Mouse (Mus musculus): ENCODE results near the gene Pds5b.
A peak's percentile ranks its signal among the peaks of the same experiment; 100 is the strongest.
"Not testable (repeated sequence)": the region's sequence is repeated elsewhere in the genome, so short reads cannot be mapped to it uniquely, and the experiment has no call there.

Pds5b gene

DNA sequence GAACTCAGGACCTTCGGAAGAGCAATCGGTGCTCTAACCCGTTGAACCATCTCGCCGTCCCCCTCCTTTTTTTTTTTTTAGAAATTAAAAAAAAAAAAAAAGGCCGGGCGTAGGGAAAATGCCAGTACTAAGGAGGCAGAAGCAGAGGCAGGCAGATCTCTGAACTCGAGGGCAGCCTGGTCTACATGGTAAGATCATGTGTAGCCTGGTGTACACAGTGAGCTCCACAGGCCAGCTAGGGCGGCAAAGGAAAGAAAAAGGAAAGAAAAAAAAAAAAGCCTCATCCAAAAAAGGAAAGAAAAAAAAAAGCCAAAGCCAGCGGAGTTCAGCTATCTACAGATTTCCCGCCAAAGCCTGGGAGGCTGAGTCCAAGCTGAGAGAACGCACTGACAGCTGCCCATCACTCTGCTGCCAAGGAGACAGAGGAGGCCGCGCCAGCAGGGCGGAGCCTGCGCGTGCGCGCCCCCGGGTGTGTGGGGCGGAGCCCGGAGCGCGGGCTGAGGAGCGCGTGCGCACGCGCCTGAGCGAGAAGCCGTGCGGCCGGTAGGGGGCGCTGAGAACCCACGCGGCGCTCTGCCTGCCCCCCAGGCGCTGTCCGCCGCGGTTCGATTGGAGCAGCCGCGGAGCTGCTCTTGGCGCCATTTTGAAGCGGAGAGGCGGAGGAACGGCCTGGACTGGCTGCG is at the start of gene Pds5b:
TSS of gene Pds5b (plus strand) at position 587 of the 683 bp plus-strand sequence.
- DNase-seq (ENCODE audit: low spot score), result peak; percentile 78

DNA sequence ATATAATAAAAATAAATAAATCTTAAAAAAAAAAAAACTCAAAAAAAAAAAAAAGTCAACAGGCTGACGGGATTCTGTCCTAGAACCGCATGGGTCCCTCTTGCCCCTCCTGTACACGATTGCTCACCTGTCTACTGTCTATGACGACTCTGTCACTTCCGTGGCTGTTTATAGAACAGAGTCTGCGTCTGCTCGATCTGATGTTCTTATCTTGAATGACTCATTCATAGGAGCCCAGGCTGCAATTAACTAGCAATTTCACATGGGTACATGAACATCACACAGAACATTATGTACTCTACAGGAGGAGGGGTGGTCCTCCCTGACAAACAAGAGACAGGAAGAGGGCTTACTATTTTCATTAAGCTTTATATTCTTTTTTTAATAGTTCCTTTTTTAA is 48.0 kb upstream of the Pds5b start:
- DNase-seq (ENCODE audit: low spot score), result no peak

DNA sequence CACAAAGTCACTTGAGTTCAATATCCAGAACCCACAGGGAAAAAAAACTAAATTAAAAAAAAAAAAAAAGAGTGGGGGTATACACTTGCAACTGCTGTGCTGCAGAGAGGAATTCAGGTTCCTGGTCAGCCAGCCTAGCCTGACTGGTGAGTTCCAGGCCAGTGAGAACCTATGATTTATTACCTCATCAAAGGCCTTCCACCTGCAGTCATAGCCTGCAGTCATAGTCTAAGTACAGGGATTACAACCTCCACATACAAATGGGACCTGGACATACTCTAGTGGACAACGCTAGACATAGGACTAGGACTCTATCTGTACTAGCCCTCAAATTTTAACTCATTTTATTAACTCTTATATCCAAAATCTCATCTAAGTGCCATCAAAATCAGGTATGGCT is 44.3 kb upstream of the Pds5b start:
- DNase-seq (ENCODE audit: low spot score), result no peak

DNA sequence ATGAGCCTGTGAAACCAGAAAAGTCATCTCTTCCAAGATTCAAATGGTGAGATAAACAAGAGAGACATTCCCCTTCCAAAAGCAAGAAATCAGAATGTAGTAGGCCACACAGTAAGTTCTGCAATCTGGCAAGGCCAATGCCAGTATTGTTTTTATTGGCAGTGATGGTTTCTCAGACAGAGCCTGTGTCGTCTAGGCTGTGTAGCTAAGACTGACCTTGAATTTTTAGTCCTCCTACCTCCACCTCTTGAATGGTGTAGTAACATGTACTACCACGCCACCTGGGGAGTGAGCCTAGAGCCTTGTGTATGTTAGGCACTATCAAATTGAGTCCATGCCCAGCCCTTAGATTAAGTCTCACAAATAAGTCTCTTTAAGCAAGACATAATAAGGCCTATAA is 43.8 kb upstream of the Pds5b start:
- DNase-seq (ENCODE audit: low spot score), result no peak

DNA sequence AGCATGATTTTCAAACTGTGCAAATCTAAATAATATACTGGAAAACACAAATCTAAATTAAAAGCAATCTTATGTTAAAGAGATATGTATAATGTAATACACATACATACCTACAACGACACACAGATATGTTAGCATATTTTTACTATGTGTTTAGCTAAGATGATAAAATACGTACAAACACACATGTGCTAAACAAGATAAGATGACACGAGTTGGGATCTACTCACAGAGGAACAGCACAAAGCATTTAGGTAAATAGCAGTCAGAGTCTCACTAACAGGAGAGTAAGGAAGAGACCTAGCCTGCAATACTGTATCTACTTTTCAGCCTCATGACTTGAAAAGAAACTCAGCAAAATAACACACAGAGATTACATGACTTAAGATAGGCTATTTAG is 32.1 kb upstream of the Pds5b start:
- no peak for DNase-seq (ENCODE audit: low spot score)

DNA sequence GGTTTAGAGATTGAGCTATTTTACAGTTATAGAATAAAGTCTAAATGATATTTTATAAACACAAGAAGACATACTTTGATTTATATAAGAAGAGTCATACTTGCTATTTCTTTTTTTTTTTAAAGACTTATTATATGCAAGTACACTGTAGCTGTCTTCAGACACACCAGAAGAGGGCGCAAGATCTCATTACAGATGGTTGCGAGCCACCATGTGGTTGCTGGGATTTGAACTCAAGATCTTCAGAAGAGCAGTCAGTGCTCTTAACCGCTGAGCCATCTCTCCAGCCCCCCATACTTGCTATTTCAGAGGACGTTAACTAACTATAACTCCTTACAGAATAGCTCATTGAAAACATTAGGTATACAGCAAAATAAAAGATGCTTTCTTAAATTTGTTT is 30.1 kb upstream of the Pds5b start:
- not testable (repeated sequence) for DNase-seq (ENCODE audit: low spot score)

DNA sequence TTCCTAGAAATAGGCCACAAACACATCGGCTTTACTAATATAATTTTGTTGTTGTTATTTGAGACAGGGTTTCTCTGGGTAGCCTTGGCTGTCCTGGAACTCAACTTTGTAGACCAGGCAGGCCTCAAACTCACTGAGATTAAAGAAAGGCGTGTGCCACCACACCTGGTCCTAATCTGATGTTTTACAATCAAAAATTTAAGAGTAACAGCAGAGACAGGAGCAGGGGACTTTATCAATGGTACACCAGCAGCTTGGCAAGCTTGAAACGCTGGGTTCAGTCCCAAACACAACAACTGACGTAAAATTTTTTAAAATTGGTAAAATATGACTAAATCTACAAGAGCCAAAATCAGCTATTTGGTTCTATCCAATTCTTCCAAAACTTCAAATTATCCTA is 28.6 kb upstream of the Pds5b start:
- DNase-seq (ENCODE audit: low spot score), result no peak

DNA sequence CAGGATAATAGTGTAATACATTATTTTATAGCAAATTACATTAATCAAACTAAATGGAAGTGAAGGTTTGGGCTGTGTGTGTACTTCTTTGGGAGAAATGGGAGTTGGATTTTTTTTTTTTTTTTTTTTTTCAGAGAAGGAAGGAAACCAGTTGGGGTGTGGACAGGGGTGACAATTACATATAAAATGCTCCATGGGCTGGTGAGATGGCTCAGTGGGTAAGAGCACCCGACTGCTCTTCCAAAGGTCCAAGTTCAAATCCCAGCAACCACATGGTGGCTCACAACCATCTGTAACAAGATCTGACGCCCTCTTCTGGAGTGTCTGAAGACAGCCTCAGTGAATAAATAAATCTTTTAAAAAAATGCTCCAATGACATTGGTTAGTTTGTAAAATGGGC is 21.0 kb upstream of the Pds5b start:
- DNase-seq (ENCODE audit: low spot score), result no peak

DNA sequence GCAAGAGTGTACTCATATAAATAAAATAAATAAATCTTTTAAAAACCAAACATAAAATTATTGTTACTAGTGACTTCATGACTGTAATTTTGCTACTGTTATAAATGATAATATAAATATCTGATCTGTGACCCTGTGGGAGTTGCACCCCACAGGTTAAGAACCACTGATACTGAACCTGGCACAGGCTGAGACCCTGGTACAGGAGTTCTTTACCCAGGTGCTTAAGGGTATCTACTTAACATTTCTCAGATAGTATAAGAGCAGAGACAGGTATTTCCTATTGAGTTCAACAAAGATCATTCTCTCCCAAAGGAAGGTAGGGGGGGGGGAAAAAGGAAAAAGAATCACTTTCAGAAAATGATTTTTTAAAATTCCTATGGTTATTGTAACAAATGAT is 19.0 kb upstream of the Pds5b start:
- no peak for DNase-seq (ENCODE audit: low spot score)

DNA sequence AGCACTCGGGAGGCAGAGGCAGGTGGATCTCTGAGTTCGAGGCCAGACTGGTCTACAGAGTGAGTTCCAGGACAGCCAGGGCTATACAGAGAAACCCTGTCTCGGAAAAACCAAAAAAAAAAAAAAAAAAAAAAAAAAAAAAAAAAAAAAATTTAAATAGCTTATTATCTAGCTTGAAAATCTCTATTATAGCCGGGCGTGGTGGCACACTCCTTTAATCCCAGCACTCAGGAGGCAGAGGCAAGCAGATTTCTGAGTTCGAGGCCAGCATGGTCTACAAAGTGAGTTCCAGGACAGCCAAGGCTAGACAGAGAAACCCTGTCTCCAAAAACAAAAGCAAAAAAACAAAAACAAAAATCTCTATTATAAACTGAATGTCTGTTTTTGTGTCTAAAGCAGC is 14.1 kb upstream of the Pds5b start:
- DNase-seq (ENCODE audit: low spot score), result not testable (repeated sequence)

DNA sequence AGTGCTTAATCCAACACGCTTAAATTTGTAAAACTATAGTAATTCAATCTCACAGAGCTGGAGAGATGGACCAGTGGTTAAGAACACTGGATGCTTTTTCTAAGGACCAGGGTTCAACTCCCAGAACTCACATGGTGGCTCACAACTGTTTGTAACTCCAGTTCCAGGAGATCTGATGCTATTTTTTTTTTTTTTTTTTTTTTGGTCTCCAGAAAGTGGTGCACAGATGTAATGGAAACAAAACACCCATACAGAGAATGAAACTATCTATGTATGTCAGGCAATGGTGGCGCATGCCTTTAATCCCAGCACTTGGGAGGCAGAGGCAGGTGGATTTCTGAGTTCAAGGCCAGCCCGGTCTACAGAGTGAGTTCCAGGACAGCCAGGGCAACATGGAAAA is 13.2 kb upstream of the Pds5b start:
- DNase-seq (ENCODE audit: low spot score), result not testable (repeated sequence)

DNA sequence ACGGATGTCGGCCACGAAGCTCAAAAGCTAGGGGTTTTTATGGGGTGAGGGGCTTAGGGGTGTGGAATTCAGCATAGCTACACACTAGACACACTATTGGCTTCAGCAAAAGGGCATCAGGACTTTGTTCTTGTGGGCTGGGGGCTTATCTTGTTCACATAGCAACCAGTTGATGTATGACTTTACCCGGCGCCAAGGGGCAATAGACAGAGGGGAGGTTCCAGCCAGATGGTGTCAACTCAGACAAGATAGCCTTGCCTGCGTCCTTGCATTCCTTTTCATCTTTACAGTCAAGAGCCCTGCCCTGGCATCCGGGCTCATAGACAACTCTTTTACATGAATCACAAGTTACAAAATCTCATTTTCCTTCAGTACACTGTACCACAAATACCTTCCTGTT is 9.6 kb upstream of the Pds5b start:
- not testable (repeated sequence) for DNase-seq (ENCODE audit: low spot score)

DNA sequence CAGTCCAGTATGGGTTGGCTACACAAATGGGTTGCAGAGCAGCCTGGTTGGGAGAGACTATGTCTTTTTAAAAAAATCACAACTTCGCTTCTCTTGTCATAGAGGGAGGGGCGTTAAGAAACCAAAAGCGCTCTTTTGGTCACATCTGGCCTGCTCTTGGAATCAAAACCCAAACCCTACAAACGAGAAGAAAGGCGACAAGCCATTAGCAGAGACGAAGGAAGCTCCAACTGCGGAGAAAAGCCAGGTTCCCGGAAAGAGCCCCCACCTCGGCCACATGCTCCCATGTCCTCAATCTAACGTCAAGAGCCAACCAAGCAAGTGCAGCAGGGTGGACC is 8.8 kb upstream of the Pds5b start:
- no peak for DNase-seq (ENCODE audit: low spot score)

DNA sequence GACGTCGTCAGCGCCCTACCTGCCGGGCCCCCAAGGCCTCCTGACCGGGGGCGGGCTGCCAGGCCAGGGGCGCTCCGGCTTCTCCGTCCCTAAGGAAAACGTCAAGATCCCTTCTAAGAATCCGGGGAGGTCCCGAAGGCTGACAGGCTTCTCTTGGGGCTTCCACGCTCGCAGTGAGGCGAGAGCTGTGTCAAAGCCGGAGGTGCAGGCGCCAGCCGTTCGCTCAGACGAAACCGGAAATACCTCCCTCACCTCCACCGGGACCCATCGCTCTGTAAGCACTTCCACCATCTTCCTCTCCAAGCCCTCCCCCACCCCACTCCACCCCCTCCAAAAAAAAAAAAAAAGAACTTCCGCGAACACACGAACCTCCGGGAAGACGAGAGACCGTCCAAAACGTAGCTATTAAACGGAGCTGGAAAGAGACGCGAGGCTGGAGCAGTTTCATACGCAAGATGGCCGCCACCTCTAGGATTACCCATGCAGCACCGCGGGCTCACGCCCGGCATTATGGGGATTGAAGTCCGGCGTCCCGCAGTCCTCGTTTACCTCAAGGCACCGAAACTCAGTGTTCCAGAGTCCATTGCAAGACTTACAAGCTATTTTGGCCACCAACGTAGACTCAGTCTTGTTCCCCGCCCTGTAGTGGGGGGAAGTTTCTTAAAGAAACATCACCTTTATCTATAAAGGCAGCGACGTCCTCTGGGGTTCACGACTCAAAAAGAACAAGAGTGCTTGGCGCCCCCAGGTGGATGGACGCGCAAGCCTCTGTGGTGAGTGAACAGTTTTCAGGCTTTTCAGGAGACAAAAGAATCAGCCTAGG is 8.2 kb upstream of the Pds5b start:
- peak; percentile 68 for DNase-seq (ENCODE audit: low spot score)

DNA sequence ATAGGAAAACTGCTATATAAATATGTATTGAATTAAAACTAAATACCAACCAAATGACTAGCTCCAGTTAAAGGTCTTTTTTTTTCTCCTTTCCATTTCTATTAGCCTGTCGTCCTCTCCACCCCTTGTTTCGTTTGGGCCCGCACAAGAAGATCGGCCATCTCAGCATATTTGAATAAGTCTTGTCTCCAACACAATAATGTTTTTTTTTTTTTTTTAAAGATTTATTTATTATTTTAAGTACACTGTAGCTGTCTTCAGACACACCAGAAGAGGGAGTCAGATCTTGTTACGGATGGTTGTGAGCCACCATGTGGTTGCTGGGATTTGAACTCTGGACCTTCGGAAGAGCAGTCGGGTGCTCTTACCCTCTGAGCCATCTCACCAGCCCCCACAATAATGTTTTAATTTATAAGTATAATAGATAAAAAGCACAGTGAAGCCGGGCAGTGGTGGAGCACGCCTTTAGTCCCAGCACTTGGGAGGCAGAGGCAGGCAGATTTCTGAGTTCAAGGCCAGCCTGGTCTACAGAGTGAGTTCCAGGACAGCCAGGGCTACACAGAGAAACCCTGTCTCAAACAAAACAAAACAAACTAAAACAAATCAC is 7.3 kb upstream of the Pds5b start, which contains the start of gene N4bp2l2:
TSS of gene N4bp2l2 (minus strand) at position 51 of the 607 bp plus-strand sequence.
- DNase-seq (ENCODE audit: low spot score), result not testable (repeated sequence)

DNA sequence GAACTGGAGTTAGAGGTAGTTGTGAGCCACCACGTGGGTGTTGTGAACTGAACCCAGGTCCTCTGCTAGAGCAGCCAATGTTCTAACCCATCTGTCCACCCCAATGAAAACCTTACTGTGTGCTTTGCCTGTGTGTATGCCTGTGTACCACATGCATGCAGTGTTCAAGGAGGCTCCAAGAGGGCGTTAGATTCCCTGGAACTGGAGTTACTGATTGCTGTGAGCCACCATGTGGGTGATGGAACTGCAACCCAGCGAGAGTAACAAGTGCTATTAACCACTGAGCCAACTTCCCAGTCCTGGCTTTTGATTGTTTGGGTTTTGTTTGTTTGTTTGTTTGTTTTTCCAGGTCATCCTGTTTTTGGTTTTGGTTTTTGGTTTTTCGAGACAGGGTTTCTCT is 4.8 kb upstream of the Pds5b start:
- no peak for DNase-seq (ENCODE audit: low spot score)

DNA sequence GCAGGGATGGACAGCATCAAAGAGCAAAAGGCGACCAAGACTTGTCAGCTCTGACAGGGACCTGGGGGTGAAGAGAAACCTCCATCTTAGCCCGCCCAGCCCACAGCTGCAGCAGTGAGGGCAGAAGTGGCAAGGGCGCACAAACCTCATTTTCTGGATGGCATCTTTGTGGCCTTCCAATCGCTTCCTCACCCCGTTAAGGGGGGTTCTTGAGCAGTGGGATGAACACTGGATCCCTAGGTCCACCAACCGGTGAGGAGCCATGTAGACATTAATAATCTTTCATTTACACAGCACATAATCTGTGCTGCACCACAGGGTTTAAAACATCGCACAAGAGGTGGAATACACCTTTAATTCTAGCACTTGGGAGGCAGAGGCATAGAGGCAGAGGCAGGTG is 1.2 kb upstream of the Pds5b start:
- DNase-seq (ENCODE audit: low spot score), result no peak

DNA sequence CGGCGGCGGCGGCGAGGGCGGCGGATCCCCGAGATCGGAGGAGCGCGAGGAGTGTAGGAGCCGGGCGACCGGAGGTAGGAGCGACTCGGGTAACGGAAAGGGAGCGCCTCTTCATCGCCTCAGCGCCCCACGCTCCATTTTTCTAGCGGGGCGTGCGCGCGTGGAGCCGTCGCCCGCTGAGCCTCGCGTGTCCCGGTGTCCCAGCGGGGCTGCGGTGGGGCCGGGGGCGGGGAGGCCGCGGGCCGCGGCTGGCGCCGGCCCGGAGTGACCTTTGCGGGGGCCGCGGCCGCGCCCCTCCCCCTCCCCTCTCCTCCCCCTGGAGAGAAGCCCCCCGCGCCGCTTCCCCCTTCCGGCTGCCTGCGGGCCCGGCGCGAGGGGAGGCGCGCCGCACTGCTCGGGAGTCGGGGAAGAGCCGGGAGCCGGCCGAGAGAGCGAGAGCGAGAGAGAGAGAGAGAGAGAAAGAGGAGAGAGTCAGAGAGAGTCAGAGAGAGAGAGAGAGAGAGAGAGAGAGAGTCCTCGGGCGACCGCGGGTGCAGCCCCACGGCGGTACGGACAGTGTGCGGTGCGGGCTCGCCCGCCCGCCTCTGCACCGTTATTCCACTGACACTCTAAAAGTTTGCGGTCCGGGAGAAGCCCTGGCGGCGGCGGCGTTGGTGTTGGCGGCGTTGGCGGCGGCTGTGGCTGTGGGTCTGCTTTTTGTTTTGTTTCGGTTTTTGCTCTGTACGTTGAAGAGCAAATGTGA is 512 bp downstream of the Pds5b start:
- DNase-seq (ENCODE audit: low spot score), result peak; percentile 21

DNA sequence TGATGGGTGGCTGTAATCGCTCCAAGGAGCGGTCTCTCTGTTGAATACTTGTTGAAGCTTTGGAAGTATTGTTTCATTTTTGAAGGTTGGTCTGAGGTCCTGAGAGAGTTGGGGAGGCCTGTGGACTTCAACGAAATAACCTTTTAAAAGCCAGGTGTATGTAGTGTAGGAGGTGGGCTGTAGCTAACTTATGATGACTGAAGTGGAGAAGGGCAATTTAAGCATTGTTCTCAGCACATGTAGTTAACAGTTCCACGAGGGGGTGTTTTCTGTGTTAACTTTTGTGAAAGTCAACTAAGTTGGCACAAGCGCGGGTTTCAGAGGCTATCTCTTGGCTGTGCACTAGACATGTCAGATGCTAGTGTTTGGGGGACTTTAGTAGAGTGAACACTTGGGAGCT is 1.3 kb downstream of the Pds5b start:
- no peak for DNase-seq (ENCODE audit: low spot score)

DNA sequence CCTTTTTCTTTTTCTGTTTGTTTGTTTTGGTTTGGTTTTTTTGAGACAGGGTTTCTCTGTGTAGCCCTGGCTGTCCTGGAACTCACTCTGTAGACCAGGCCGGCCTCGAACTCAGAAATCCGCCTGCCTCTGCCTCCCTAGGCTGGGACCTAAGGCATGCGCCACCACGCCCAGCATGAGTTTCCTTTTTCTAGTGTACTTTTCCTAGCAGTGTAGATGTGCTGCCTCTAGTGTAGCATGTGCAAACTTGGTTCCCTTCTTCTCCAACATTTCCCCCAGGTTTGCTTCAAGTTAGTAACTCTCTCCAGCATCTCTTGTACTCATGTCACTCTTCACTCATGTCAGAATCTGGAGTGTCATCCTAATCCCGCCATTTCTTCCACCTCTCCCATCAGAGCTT is 9.3 kb downstream of the Pds5b start:
- not testable (repeated sequence) for DNase-seq (ENCODE audit: low spot score)

DNA sequence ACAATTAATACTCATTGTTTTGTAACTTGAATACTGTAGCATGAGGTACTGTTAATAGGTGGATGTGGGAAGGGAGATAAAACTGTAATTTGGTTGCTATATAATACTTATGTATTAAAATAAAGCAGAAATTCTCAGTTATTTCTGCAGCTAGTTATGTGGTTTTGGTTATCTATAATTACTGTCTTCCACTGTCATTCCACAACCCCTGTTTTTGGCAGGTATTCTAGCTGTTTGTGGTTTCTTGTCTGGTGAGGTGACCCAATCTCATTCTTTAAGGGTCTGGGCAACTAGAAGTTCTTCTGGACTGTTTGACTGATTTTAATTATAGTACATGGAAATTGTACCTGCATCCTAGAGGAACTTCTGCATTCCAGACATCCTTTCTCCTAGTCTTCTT is 17.1 kb downstream of the Pds5b start:
- no peak for DNase-seq (ENCODE audit: low spot score)

DNA sequence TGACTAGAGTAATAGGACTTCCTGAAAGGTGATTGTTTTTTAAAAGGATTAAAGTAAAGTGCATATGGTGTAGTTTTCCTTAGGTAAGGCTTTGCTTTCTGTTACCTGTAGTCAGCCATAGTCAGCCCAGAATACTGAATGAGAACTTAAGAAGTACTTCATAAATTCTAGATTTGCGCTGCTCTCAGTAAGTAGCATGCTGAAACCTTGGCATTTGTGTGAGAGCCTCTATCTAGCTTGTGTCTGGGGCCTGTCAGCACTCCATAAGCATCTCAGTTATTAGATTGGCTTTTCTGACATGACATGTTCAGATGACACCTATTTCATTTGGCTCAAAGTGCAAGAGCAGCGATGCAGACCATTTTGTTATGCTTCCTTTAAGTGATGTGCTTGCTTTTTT is 19.7 kb downstream of the Pds5b start:
- DNase-seq (ENCODE audit: low spot score), result no peak

DNA sequence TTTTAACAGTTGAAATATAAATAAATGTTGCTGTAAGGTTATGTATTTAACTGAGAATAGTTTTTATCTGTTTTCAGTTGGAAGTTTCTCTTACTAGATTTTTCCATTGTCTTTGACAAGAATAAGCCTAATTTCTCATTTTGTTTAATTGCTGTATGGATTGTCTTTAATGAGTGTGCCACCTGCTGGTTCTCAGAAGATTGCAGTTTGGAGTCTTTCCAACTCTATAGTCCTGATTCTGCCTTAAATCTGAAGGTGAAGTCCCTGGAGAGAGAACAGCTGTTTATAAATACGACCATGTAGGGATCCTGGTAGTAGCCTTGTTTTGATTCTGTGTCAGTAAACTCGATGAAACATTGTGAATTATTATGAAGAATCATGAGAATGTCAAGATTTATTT is 29.2 kb downstream of the Pds5b start:
- DNase-seq (ENCODE audit: low spot score), result no peak

Measured in ovary, postnatal 10 days (tissue).